Comparison of ENCODE assay signal across 18 mouse cellular contexts in genomic region chr5:120809171-120809570, GRCm38 (mm10). TPM values are rescaled to one million over a fixed set of nuclear protein-coding genes. Genes with fewer than 3 reads are reported as not detected.
"Had no signal": no experiment of that assay in that cellular context is flagged by ENCODE, and none has a peak within 500 bp of the region (broad histone marks: within the 10 kb centered on the region; RNA-seq: fewer than 3 reads in every experiment).

No protein-coding gene starts in this region.

- ATAC-seq: intestine, embryonic 15.5 days; midbrain, embryonic 16.5 days had no signal

- H3K4me2 ChIP-seq: intestine, embryonic 15.5 days; limb, embryonic 12.5 days; liver, embryonic 11.5 days; liver, embryonic 15.5 days; lung, embryonic 14.5 days; midbrain, embryonic 12.5 days; neural tube, embryonic 13.5 days; stomach, embryonic 15.5 days had no signal

- H3K9ac ChIP-seq: intestine, embryonic 15.5 days; limb, embryonic 12.5 days; liver, embryonic 15.5 days; lung, embryonic 14.5 days; midbrain, embryonic 12.5 days; neural tube, embryonic 13.5 days; stomach, embryonic 15.5 days had no signal

- H3K4me1 ChIP-seq: stomach, embryonic 15.5 days had no signal

- DNase-seq: lung, embryonic 14.5 days; lung, postnatal 14 days; retina, postnatal 1 day; right cerebral cortex, postnatal 4 days; thymus, adult 2 months; thymus, postnatal 25 days had no signal

- H3K4me3 ChIP-seq: intestine, embryonic 15.5 days; layer of hippocampus, adult 2 months; limb, embryonic 12.5 days; liver, embryonic 15.5 days; midbrain, embryonic 12.5 days; neural tube, embryonic 13.5 days; stomach, embryonic 15.5 days had no signal

- H3K27ac ChIP-seq: intestine, embryonic 15.5 days; layer of hippocampus, adult 2 months; limb, embryonic 12.5 days; liver, embryonic 15.5 days; midbrain, embryonic 12.5 days; neural tube, embryonic 13.5 days; stomach, embryonic 15.5 days had no signal

- H3K36me3 ChIP-seq: intestine, embryonic 15.5 days; limb, embryonic 12.5 days; liver, embryonic 15.5 days; midbrain, embryonic 12.5 days; neural tube, embryonic 13.5 days; stomach, embryonic 15.5 days had no signal

- H3K27me3 ChIP-seq: intestine, embryonic 15.5 days; limb, embryonic 12.5 days; liver, embryonic 15.5 days; midbrain, embryonic 12.5 days; neural tube, embryonic 13.5 days; stomach, embryonic 15.5 days had no signal

- H3K9me3 ChIP-seq: intestine, embryonic 15.5 days; limb, embryonic 12.5 days; liver, embryonic 15.5 days; midbrain, embryonic 12.5 days; stomach, embryonic 15.5 days had no signal

RNA-seq across cellular contexts. Expression of gene Oas1e, which starts 13.8 kb away (rescaled TPM):
- polyA plus RNA-seq: intestine, embryonic 15.5 days; limb, embryonic 12.5 days; liver, embryonic 11.5 days; liver, embryonic 15.5 days; lung, embryonic 14.5 days; midbrain, embryonic 12.5 days; stomach, embryonic 15.5 days; testis, adult 2 months had no signal

RNA-seq across cellular contexts. Expression of gene Oas3, which starts 31.7 kb away (rescaled TPM):
- polyA plus RNA-seq: limb, embryonic 12.5 days had no signal

RNA-seq across cellular contexts. Expression of gene Oas1f, which starts 38.0 kb away (rescaled TPM):
- polyA plus RNA-seq: intestine, embryonic 15.5 days; limb, embryonic 12.5 days; liver, embryonic 11.5 days; liver, embryonic 15.5 days; lung, embryonic 14.5 days; midbrain, embryonic 12.5 days; midbrain, embryonic 16.5 days; neural tube, embryonic 13.5 days; spleen, adult 2 months; stomach, embryonic 15.5 days; testis, adult 2 months had no signal

RNA-seq across cellular contexts. Expression of gene Oas1h, which starts 52.0 kb away (rescaled TPM):
- polyA plus RNA-seq: intestine, embryonic 15.5 days; limb, embryonic 12.5 days; liver, embryonic 11.5 days; liver, embryonic 15.5 days; lung, embryonic 14.5 days; midbrain, embryonic 12.5 days; midbrain, embryonic 16.5 days; neural tube, embryonic 13.5 days; spleen, adult 2 months; stomach, embryonic 15.5 days; testis, adult 2 months; urinary bladder, adult 2 months had no signal
